Mouse (Mus musculus) neural tube, embryonic 10.5 days (tissue): ENCODE results near the gene Dcaf5.
"Not testable (repeated sequence)": the region's sequence is repeated elsewhere in the genome, so short reads cannot be mapped to it uniquely, and the experiment has no call there.

Experiments
- DNase-seq: peaks from one replicate; pipeline ENCODE4 v3.0.0-alpha.2; 2017; ENCODE audit warnings: low spot score; ENCODE audit errors: extremely low spot score

Gene Dcaf5

GRCm38 (mm10) chr12:80436336-80436976, at the start of gene Dcaf5:
Gene Dcaf5 (minus strand): TSS chr12:80436601.
- DNase-seq, result peak; percentile 81

GRCm38 (mm10) chr12:80483397-80483796, 47.0 kb upstream of the Dcaf5 start:
- no peak for DNase-seq

- no peak for DNase-seq
These were observed 43.6 kb upstream of the Dcaf5 start for GRCm38 (mm10) chr12:80479986-80480385.

- no peak for DNase-seq
These were observed 37.3 kb upstream of the Dcaf5 start for GRCm38 (mm10) chr12:80473731-80474130.

- no peak for DNase-seq
These were observed 35.5 kb upstream of the Dcaf5 start for GRCm38 (mm10) chr12:80471926-80472325.

GRCm38 (mm10) chr12:80470206-80470605, 33.8 kb upstream of the Dcaf5 start:
- no peak for DNase-seq

- no peak for DNase-seq
These were observed 27.4 kb upstream of the Dcaf5 start for GRCm38 (mm10) chr12:80463666-80464269.

GRCm38 (mm10) chr12:80462942-80463651, 26.7 kb upstream of the Dcaf5 start, which contains the start of gene Exd2:
Gene Exd2 (plus strand): TSS chr12:80463095.
- peak; percentile 86 for DNase-seq

- not testable (repeated sequence) for DNase-seq
These were observed 26.0 kb upstream of the Dcaf5 start for GRCm38 (mm10) chr12:80462292-80462896.

GRCm38 (mm10) chr12:80458033-80458432, 21.6 kb upstream of the Dcaf5 start:
- DNase-seq, result no peak

- DNase-seq, result no peak
These were observed 17.1 kb upstream of the Dcaf5 start for GRCm38 (mm10) chr12:80453506-80453905.

GRCm38 (mm10) chr12:80444525-80445109, 8.2 kb upstream of the Dcaf5 start:
- DNase-seq, result no peak

- no peak for DNase-seq
These were observed 4.6 kb upstream of the Dcaf5 start for GRCm38 (mm10) chr12:80440957-80441356.

- DNase-seq, result no peak
These were observed 762 bp upstream of the Dcaf5 start for GRCm38 (mm10) chr12:80437051-80437675.

- no peak for DNase-seq
These were observed 514 bp downstream of the Dcaf5 start for GRCm38 (mm10) chr12:80435887-80436286.

- peak; percentile 88 for DNase-seq
These were observed 1.3 kb downstream of the Dcaf5 start for GRCm38 (mm10) chr12:80434961-80435691.

GRCm38 (mm10) chr12:80434601-80434960, 1.8 kb downstream of the Dcaf5 start:
- no peak for DNase-seq

- no peak for DNase-seq
These were observed 3.1 kb downstream of the Dcaf5 start for GRCm38 (mm10) chr12:80433266-80433665.

- DNase-seq, result no peak
These were observed 8.7 kb downstream of the Dcaf5 start for GRCm38 (mm10) chr12:80427683-80428082.

GRCm38 (mm10) chr12:80415100-80415499, 21.3 kb downstream of the Dcaf5 start:
- no peak for DNase-seq

- DNase-seq, result no peak
These were observed 25.5 kb downstream of the Dcaf5 start for GRCm38 (mm10) chr12:80410855-80411254.
